Mouse (Mus musculus): ENCODE measurements around the gene Kdm1a. TPM values are rescaled to one million over a fixed set of nuclear protein-coding genes. Genes with fewer than 3 reads are reported as not detected.

Gene Kdm1a
- polyA plus RNA-seq, 1 experiment from 2014 or later, result 52.2 TPM

- H3K27me3 ChIP-seq (ENCODE audit: poor library complexity, severe bottlenecking), result no peaks in the 10 kb centered on the region
- H3K4me3 ChIP-seq, result no peak overlapping the region
- H3K27ac ChIP-seq, result no peak overlapping the region
- DNase-seq (ENCODE audit: extremely low spot score, low spot score), result no peak
- no peaks in the 10 kb centered on the region for H3K36me3 ChIP-seq (replicated peaks)
- H3K4me1 ChIP-seq, result no peaks in the 10 kb centered on the region
- 71% methylated on average over 2 of the region's 2 CpGs for WGBS
- H3K9me3 ChIP-seq, result no peaks in the 10 kb centered on the region
These were observed 96.9 kb downstream of the Kdm1a start for GRCm38 (mm10) chr4:136505426-136506215.

Small RNAs within 50 kb of the gene (microRNA-seq; reads per million reads assigned to microRNA genes)
- not detected for gene Gm22180

Other genes with a start within 250 kb of the Kdm1a start
- gene Htr1d, start 179.2 kb downstream of the Kdm1a start, polyA plus RNA-seq (2016; fragmentation: Nextera tagmentation; extraction: Ambion mirVana), result 0.31 TPM in 1 of 2 replicates, not detected in the other
- gene 6030445D17Rik, start 140.5 kb downstream of the Kdm1a start, polyA plus RNA-seq (2016; fragmentation: Nextera tagmentation; extraction: Ambion mirVana), result 0.07 and 0.32 TPM in 2 replicates
- gene Luzp1, start 133.0 kb downstream of the Kdm1a start, polyA plus RNA-seq (2016; fragmentation: Nextera tagmentation; extraction: Ambion mirVana), result 153 and 154 TPM in 2 replicates
- gene Tex46, start 7.7 kb upstream of the Kdm1a start, polyA plus RNA-seq (2016; fragmentation: Nextera tagmentation; extraction: Ambion mirVana), result not detected in 2 replicates
- not detected in 2 replicates for gene Lactbl1, start 19.9 kb upstream of the Kdm1a start, polyA plus RNA-seq (2016; fragmentation: Nextera tagmentation; extraction: Ambion mirVana)
- 9.5 and 9.7 TPM in 2 replicates for gene Ephb2, start 233.3 kb upstream of the Kdm1a start, polyA plus RNA-seq (2016; fragmentation: Nextera tagmentation; extraction: Ambion mirVana)

All from forebrain, embryonic 10.5 days (tissue).